Mouse (Mus musculus): ENCODE data around the gene Samd4b.

Samd4b gene

DNA sequence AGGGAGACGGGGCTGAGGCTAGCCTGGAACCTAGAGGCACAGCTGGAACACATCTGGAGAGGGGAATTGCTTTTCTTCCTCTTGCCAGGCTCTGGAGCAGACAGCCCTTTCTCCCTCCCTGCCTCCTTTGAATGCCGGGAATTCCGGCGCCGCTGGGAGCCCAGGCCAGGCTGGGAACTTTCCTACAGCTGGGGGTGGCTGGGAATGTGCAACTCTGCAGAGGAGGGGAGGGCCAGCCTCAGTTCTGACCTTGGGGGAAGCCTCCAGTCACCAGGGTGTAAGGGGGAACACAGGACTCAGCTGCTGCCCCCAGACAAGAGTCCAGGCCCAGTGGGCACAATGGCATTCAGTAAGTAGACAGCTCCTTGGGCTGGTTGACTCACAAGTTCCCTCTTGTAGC lies 241.0 kb downstream of the Samd4b start:
- peak; percentile 70 for DNase-seq (ENCODE audit: low spot score)

DNA sequence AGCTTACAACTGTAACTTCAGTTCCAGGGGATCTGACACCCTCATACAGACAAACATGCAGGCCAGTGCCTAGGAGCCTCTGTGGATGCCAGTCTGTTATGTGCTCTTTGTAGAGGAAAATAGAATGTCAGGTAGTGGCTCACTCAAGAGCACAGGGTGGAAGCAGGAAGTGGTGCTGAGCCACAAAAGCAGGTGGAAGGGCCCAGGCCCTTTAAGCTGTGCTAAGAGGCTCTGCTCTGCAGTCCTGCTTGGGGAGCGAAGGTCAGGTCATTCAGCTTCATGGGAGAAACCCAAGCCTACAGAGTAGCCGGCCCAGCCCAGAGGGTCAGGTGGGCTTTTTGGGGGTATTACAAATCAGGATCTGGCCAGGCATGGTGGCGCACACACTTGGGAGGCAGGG lies 242.7 kb downstream of the Samd4b start:
- DNase-seq (ENCODE audit: low spot score): no peak

DNA sequence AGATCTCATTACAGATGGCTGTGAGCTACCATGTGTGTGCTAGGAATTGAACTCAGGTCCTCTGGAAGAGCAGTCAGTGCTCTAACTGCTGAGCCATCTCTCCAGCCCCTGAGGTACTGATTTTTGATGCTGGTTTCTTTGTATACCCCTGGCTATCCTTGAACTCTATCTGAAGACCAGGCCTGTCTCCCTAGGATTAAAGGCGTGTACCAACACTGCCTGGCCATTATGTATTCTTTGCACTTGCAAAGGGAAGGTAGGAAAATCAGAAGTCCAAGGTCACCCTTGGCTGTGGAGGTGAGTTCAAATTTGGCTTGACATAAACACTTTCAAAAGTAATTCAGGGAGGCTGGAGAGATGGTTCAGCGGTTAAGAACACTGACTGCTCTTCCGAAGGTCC lies 243.3 kb downstream of the Samd4b start:
- no peak for DNase-seq (ENCODE audit: low spot score)

DNA sequence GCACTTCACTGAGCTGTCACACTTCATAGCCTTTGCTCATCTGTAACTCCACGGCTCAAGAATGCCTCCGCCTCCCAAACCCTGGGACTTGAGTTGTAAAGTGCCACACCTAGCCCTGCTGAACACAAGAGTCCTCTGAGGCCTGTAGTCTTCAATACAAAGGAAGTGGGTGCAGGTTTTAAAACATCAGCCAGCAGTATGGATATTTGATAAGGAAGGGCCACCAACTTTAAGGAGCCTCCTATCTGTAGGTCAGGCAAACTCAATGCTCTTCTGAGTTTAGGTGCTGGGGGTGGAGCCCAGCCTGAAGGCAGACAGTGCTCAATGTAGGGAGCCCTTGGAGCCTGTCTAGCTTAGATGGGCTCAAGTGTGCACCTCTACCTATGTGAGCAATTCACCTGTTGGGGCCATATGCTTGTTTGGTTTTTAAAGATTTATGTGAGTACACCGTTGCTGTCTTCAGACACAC lies 243.8 kb downstream of the Samd4b start:
- no peak for DNase-seq (ENCODE audit: low spot score)

DNA sequence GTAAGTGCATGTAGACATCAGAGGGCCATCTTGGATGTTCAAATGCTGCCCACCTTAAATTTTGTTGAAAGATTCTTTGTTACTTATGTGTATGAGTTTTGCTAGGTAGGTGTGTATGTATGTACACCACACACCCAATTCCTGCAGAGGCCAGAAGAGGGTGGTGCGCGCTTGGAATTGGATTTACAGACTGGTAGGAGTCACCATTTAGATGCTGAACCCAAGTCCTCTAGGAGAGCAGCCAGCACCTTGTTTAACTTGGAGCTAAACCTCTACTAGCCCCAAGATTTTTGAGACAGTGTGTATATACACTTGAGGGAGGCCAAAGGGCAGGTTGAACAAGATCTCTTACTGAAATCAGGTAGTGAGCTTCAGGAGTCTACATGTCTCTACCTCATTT lies 244.7 kb downstream of the Samd4b start:
- no peak for DNase-seq (ENCODE audit: low spot score)

DNA sequence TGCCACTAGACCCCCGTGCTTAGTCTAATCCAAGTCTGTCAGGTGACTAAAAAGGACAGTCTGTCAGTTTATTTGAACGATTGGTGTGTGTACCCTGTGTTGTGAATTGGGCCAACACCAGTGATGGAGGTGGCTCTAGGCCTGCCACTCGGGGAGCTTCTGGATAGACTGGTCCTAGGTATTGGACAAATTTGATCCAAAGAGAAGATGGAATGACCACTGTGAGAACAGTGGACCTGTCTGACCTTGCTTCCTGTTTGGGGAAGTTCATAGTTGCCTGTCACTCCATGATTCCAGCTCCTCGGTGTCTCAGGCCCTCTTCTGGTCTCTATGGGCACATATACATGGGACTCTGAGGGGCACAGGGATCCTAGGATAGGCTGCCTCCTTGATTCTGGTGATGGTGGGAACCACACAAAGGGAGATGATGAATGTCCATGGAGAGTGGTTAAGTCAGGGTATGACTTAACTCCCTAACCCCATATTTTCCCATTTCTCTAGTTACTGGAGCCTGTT lies 246.2 kb downstream of the Samd4b start:
- no peak for DNase-seq (ENCODE audit: low spot score)

DNA sequence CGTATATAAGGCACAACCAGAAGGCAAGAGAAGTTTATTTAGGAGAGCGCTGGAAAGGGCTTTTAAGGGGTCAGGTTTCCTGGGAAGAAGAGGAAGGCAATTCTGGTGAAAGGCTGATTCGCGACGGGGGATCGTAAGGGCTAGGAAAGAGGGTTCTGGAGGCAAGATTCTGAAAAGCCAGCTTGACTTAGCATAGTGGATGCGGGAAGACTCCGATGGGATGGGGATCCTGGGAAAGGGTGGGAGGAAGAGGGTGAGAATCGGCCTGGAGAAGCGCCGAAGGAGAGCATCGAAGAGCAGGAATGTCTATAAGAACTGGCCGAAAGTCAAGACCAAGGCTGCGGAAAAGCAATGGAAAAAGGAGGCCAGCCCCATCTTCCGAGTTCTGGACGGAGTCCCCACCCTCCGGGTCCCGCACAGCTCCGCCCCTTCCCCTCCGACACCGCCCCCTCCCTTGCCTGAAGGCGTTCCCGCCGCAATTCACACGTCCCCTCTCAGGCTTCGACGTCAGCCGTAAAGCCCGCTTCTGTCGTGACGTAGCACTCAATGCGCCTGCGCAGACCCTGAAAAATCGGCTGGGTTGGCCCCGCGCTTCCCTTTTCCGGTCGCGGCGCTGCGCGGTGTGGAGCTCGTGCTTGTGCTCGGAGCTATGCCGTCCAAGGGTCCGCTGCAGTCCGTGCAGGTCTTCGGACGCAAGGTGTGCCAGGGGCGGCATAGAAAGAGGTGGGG lies 247.6 kb downstream of the Samd4b start, which contains the start of gene Rps16:
Gene Rps16 (plus strand): TSS at position 498 of the 729 bp plus-strand sequence.
- peak; percentile 99 for DNase-seq (ENCODE audit: low spot score)

Measured in embryo, embryonic 10.5 days (tissue).